Mouse (Mus musculus): Measurements from ENCODE around the gene Ndufc1. TPM values are rescaled to one million over a fixed set of nuclear protein-coding genes. Genes with fewer than 3 reads are reported as not detected.

Gene Ndufc1
- polyA plus RNA-seq, 1 experiment from 2014 or later, result 706 TPM

DNA sequence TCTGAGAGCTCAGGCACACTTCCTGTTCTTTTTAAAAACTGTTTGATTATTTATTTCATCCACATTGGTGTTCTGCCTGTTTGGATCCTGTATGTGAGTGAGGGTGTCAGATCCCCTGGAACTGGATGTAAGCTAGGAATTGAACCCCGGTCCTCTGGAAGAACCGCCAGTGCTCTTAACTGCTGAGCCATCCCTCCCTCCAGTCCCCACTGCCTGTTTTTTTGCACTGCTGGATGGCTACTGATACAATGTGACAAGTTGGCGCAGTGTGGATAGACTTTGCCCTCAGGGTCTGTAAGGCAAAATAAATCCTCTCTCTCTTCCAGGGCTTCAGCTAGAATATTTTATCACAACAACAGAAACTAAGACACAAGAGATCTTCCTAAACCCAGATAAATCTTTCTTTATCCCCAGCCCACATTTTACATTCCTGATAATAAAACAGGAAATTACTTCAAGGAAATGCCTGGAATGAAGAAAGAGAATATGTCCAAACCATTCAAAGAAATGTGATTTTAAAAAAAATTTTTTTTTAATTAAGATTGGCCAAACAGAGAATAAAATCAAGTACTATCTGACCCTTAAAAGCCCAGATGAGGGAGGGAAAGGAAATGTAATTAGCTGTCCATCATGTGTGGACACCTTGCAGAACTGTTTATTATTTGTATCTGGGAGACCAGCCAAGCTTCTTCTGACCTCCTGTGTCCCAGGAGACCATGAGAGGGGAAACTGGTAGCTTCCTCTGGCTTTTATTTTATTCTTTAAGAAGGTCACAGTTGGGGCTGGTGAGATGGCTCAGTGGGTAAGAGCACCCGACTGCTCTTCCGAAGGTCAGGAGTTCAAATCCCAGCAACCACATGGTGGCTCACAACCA is 28.8 kb downstream of the Ndufc1 start:
- no peaks in the 10 kb centered on the region for H3K9me3 ChIP-seq (ENCODE audit: control insufficient read depth, low read length)
- no peak overlapping the region for H3K27ac ChIP-seq (replicated peaks; ENCODE audit: low read depth, low read length)
- H3K36me3 ChIP-seq (ENCODE audit: control insufficient read depth, insufficient read depth, low read length), result no peaks in the 10 kb centered on the region
- DNase-seq (ENCODE audit: low spot score), result no peak
- H3K4me3 ChIP-seq (ENCODE audit: low read depth, low read length), result no peak overlapping the region
- no peak overlapping the region for H3K4me2 ChIP-seq (ENCODE audit: low read depth, severe bottlenecking)
- no peaks in the 10 kb centered on the region for H3K4me1 ChIP-seq (ENCODE audit: control insufficient read depth, insufficient read depth, low read length)
- no peaks in the 10 kb centered on the region for H3K27me3 ChIP-seq (ENCODE audit: control insufficient read depth, insufficient read depth, low read length)
- 82% methylated on average over 5 of the region's 5 CpGs for WGBS
- no peak overlapping the region for H3K9ac ChIP-seq (ENCODE audit: low read length)
- no peak for ATAC-seq (ENCODE audit: insufficient number of reproducible peaks, low FRiP score, low TSS enrichment, low read depth)

DNA sequence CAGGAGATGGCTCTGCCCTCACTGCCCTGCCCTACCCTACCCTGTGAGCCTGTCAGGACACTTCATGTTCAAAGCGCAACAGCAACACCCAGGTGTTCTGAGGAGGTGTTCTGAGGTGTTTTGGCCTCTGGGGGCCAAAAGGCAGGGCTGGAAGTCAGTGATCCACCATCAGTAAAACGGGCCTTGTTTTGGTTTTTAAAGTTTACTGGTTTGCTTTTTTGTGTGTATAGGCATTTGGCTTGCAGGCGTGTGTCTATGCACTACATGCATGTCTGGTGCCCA is 30.2 kb downstream of the Ndufc1 start:
- H3K9me3 ChIP-seq (ENCODE audit: control insufficient read depth, low read length), result no peaks in the 10 kb centered on the region
- H3K4me3 ChIP-seq (ENCODE audit: low read depth, low read length), result no peak overlapping the region; the same call in 1 of the 2 replicates
- no peak for DNase-seq (ENCODE audit: low spot score)
- 0 out of 2 replicates have a peak overlapping the region, but pooled peaks have one; percentile 5 for H3K27ac ChIP-seq (replicated peaks; ENCODE audit: low read depth, low read length)
- no peak for ATAC-seq (ENCODE audit: insufficient number of reproducible peaks, low FRiP score, low TSS enrichment, low read depth)
- H3K9ac ChIP-seq (ENCODE audit: low read length), result no peak overlapping the region
- H3K27me3 ChIP-seq (ENCODE audit: control insufficient read depth, insufficient read depth, low read length), result no peaks in the 10 kb centered on the region
- no peaks in the 10 kb centered on the region for H3K4me1 ChIP-seq (ENCODE audit: control insufficient read depth, insufficient read depth, low read length)
- H3K36me3 ChIP-seq (ENCODE audit: control insufficient read depth, insufficient read depth, low read length), result no peaks in the 10 kb centered on the region
- WGBS, result 73% methylated on average over 3 of the region's 3 CpGs
- H3K4me2 ChIP-seq (ENCODE audit: low read depth, severe bottlenecking), result peak overlapping the region; percentile 32; the same call in 1 of the 2 replicates

DNA sequence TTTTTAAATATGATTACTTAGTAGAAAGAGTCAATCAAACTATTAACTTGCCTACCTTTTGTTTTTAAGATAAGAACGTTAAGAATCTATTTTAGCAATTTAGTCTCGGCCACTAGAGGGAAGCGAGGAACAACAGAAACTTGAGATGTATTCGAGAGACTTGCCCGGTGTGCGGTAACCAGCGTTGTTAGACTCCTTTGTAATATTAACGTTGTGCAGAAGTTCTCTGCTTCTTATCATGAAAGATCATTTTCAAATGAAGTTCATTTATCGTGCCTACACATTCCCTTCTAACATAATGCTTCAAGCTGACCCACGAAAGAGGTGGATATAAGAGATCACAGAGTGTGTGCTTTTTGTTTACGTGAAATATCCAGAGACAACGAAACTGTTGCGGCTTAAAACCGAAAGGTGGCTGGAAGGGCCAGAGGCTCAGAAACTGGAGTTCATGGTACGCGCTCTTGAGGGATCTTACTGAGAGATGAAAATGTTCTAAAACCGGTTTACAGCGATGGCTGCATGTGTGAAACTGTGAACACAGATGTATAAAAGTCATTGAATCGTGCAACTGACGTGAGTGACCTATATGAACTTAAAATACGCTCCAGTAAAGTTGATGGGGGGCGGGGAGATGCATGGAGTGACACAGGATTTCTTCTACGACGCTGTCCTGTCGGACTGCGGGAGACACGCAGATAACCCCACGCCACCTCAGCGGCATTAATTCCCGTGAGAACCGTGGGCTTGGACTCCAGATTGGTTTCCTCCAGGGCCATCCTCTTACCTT is 30.7 kb downstream of the Ndufc1 start:
- DNase-seq (ENCODE audit: low spot score) (peak; percentile 47), ATAC-seq (ENCODE audit: insufficient number of reproducible peaks, low FRiP score, low TSS enrichment, low read depth) (no peak)
- H3K4me3 ChIP-seq (ENCODE audit: low read depth, low read length), result peak overlapping the region; percentile 17
- H3K9ac ChIP-seq (ENCODE audit: low read length), result peak overlapping the region; percentile 43; the same call in 1 of the 2 replicates
- H3K27me3 ChIP-seq (ENCODE audit: control insufficient read depth, insufficient read depth, low read length), result no peaks in the 10 kb centered on the region
- 0 out of 2 replicates have a peak overlapping the region, but pooled peaks have one; percentile 5 for H3K27ac ChIP-seq (replicated peaks; ENCODE audit: low read depth, low read length)
- H3K4me1 ChIP-seq (ENCODE audit: control insufficient read depth, insufficient read depth, low read length), result no peaks in the 10 kb centered on the region
- WGBS, result 43% methylated on average over 31 of the region's 31 CpGs
- H3K36me3 ChIP-seq (ENCODE audit: control insufficient read depth, insufficient read depth, low read length), result no peaks in the 10 kb centered on the region
- no peaks in the 10 kb centered on the region for H3K9me3 ChIP-seq (ENCODE audit: control insufficient read depth, low read length)
- H3K4me2 ChIP-seq (ENCODE audit: low read depth, severe bottlenecking), result peak overlapping the region; percentile 32; the same call in 1 of the 2 replicates

GRCm38 (mm10) chr3:51375307-51376265 is 33.2 kb downstream of the Ndufc1 start:
- peak; percentile 59 for DNase-seq (ENCODE audit: low spot score)
- WGBS, result 86% methylated on average over 19 of the region's 19 CpGs

DNA sequence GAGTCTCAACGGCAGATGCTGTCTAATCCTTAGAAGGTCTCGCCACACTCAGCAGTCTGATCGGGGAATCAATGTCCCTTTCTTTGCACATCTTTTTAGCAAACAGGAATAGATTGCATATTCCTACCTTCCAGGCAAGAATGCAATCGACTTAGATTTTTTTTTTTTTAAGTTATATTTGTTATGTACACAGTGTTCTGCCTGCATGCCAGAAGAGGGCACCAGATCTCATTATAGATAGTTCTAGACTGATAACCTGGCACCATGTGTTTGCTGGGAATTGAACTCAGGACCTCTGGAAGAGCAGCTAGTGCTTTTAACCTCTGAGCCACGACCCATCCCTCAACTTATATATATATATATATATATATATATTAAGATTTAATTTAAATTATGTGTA is 35.2 kb downstream of the Ndufc1 start:
- H3K9ac ChIP-seq (ENCODE audit: low read length), result no peak overlapping the region
- no peak overlapping the region for H3K4me2 ChIP-seq (ENCODE audit: low read depth, severe bottlenecking)
- H3K4me3 ChIP-seq (ENCODE audit: low read depth, low read length), result no peak overlapping the region
- ATAC-seq (ENCODE audit: insufficient number of reproducible peaks, low FRiP score, low TSS enrichment, low read depth) (no peak), DNase-seq (ENCODE audit: low spot score) (no peak)
- H3K27ac ChIP-seq (replicated peaks; ENCODE audit: low read depth, low read length), result no peak overlapping the region
- H3K27me3 ChIP-seq (ENCODE audit: control insufficient read depth, insufficient read depth, low read length), result no peaks in the 10 kb centered on the region
- 77% methylated on average over 5 of the region's 5 CpGs for WGBS
- no peaks in the 10 kb centered on the region for H3K4me1 ChIP-seq (ENCODE audit: control insufficient read depth, insufficient read depth, low read length)
- no peaks in the 10 kb centered on the region for H3K36me3 ChIP-seq (ENCODE audit: control insufficient read depth, insufficient read depth, low read length)
- H3K9me3 ChIP-seq (ENCODE audit: control insufficient read depth, low read length), result no peaks in the 10 kb centered on the region

More at GRCm38 (mm10) chr3:51375307-51376265, 33.2 kb downstream of the Ndufc1 start:
- H3K9me3 ChIP-seq (ENCODE audit: control insufficient read depth, low read length), result no peaks in the 10 kb centered on the region
- no peaks in the 10 kb centered on the region for H3K36me3 ChIP-seq (ENCODE audit: control insufficient read depth, insufficient read depth, low read length)
- no peak overlapping the region for H3K4me2 ChIP-seq (ENCODE audit: low read depth, severe bottlenecking)
- no peak overlapping the region for H3K9ac ChIP-seq (ENCODE audit: low read length)
- ATAC-seq (ENCODE audit: insufficient number of reproducible peaks, low FRiP score, low TSS enrichment, low read depth), result no peak
- H3K27ac ChIP-seq (replicated peaks; ENCODE audit: low read depth, low read length), result no peak overlapping the region
- H3K27me3 ChIP-seq (ENCODE audit: control insufficient read depth, insufficient read depth, low read length), result no peaks in the 10 kb centered on the region
- no peaks in the 10 kb centered on the region for H3K4me1 ChIP-seq (ENCODE audit: control insufficient read depth, insufficient read depth, low read length)
- no peak overlapping the region for H3K4me3 ChIP-seq (ENCODE audit: low read depth, low read length)

GRCm38 (mm10) chr3:51372883-51373282 is 35.9 kb downstream of the Ndufc1 start:
- DNase-seq (ENCODE audit: low spot score) (no peak), ATAC-seq (ENCODE audit: insufficient number of reproducible peaks, low FRiP score, low TSS enrichment, low read depth) (no peak)
- Histone ChIP-seq H3K9me3 (ENCODE audit: control insufficient read depth, low read length) (no peaks in the 10 kb centered on the region), H3K4me2 (ENCODE audit: low read depth, severe bottlenecking) (no peak overlapping the region), H3K36me3 (ENCODE audit: control insufficient read depth, insufficient read depth, low read length) (no peaks in the 10 kb centered on the region), H3K27me3 (ENCODE audit: control insufficient read depth, insufficient read depth, low read length) (no peaks in the 10 kb centered on the region), H3K9ac (ENCODE audit: low read length) (no peak overlapping the region), H3K4me1 (ENCODE audit: control insufficient read depth, insufficient read depth, low read length) (no peaks in the 10 kb centered on the region), H3K4me3 (ENCODE audit: low read depth, low read length) (no peak overlapping the region), H3K27ac (replicated peaks; ENCODE audit: low read depth, low read length) (no peak overlapping the region)
- 70% methylated on average over 5 of the region's 5 CpGs for WGBS

DNA sequence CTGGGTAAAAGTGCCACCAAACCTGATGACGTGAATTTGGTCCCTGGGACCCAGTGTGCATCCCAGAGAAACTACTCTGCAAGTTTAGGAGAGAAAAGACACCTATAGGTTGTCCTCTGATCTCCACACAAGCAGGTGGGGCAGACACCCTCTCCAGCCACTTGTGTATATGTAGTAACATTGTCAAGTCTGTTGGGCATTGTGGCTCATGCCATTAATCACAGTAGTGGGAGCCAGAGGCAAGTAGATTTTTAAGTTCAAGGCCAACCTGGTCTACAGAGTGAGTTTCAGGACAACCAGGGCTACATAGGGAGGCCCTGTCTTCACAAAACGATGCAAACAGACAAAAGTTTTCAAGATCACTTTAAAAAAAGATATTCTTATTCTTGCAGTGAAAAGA is 37.0 kb downstream of the Ndufc1 start:
- no peaks in the 10 kb centered on the region for H3K4me1 ChIP-seq (ENCODE audit: control insufficient read depth, insufficient read depth, low read length)
- no peaks in the 10 kb centered on the region for H3K9me3 ChIP-seq (ENCODE audit: control insufficient read depth, low read length)
- no peak overlapping the region for H3K27ac ChIP-seq (replicated peaks; ENCODE audit: low read depth, low read length)
- H3K36me3 ChIP-seq (ENCODE audit: control insufficient read depth, insufficient read depth, low read length), result no peaks in the 10 kb centered on the region
- H3K9ac ChIP-seq (ENCODE audit: low read length), result no peak overlapping the region
- H3K4me2 ChIP-seq (ENCODE audit: low read depth, severe bottlenecking), result no peak overlapping the region
- no peak for DNase-seq (ENCODE audit: low spot score)
- whole genome bisulfite sequencing, result 62% methylated on average over 2 of the region's 2 CpGs
- no peak for ATAC-seq (ENCODE audit: insufficient number of reproducible peaks, low FRiP score, low TSS enrichment, low read depth)
- no peaks in the 10 kb centered on the region for H3K27me3 ChIP-seq (ENCODE audit: control insufficient read depth, insufficient read depth, low read length)
- H3K4me3 ChIP-seq (ENCODE audit: low read depth, low read length), result no peak overlapping the region

DNA sequence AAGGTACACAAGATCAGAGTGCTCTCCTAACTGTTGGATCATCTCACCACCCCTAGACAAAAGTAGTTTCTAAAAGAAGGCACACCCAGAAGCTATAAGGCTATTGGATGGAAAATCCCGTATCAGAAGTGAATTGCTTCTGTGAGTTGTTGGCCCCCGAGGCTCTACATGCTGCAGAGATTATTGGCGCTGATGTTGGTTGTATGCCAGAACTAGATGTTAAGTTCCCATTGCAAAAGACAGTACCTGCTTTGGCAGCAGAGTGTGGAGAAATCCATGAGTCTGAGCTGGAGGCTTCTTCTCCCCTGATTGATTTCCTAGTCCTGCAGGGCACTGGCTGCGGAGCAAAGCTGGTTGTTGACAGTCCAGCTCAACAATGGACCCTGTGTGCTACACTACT is 40.8 kb downstream of the Ndufc1 start:
- no peak for ATAC-seq (ENCODE audit: insufficient number of reproducible peaks, low FRiP score, low TSS enrichment, low read depth)
- 87% methylated on average over 4 of the region's 4 CpGs for WGBS
- no peak overlapping the region for H3K4me3 ChIP-seq (ENCODE audit: low read depth, low read length)

More for the DNA sequence above, 40.8 kb downstream of the Ndufc1 start:
- H3K9me3 ChIP-seq (ENCODE audit: control insufficient read depth, low read length), result no peaks in the 10 kb centered on the region
- H3K36me3 ChIP-seq (ENCODE audit: control insufficient read depth, insufficient read depth, low read length), result no peaks in the 10 kb centered on the region
- H3K27ac ChIP-seq (replicated peaks; ENCODE audit: low read depth, low read length), result no peak overlapping the region
- H3K4me2 ChIP-seq (ENCODE audit: low read depth, severe bottlenecking), result no peak overlapping the region
- no peak for DNase-seq (ENCODE audit: low spot score)
- no peak overlapping the region for H3K9ac ChIP-seq (ENCODE audit: low read length)
- no peaks in the 10 kb centered on the region for H3K27me3 ChIP-seq (ENCODE audit: control insufficient read depth, insufficient read depth, low read length)
- peaks cover 3% of the 10 kb centered on the region; the same call in 1 of the 2 replicates for H3K4me1 ChIP-seq (ENCODE audit: control insufficient read depth, insufficient read depth, low read length)

Data from limb, embryonic 11.5 days (tissue).